Mouse (Mus musculus): ENCODE results near the gene Tnip1.

DNA sequence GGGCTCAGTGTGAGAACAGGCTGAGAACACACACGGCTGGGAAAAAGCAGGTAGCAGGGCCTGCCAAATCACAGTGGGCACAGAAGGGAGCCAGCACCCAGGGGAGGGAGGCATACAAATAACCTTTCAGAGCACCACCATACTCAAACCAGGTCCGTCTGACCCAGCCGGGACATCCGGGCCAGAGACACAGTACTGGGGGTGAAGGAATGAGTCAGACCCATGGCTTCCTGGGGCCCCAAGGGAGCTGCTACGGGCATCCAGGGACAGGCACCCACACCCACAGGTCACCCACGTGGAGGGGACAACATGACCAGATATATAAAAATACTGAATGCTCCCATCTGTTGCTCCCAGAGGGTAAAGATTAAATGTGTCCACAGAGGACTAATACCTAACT lies 10.1 kb downstream of the Tnip1 start:
- TF ChIP-seq CTCF (IDR thresholded peaks at IDR 0.05 in 2 of 3, conservative IDR thresholded peaks at IDR 0.05 in 1 of 3; ENCODE audit: control insufficient read depth in 1 of 3, insufficient read depth in 1 of 3, low read depth in 2 of 3, low read length in 3 of 3, poor library complexity in 1 of 3, severe bottlenecking in 1 of 3) (no peak), POLR2A (IDR thresholded peaks at IDR 0.05; ENCODE audit: control insufficient read depth in 1 of 2, insufficient read depth in 1 of 2, low read depth in 1 of 2, low read length in 2 of 2, poor library complexity in 1 of 2) (no peak), MAFK (IDR thresholded peaks at IDR 0.05; ENCODE audit: borderline replicate concordance, low read depth, low read length) (no peak), MYB (IDR thresholded peaks at IDR 0.05; ENCODE audit: low read depth, low read length) (no peak), GATA1 (IDR thresholded peaks at IDR 0.05; ENCODE audit: low read depth, low read length) (no peak), JUND (IDR thresholded peaks at IDR 0.05; ENCODE audit: low read depth, low read length) (no peak), SIN3A (IDR thresholded peaks at IDR 0.05; ENCODE audit: low read length) (no peak), KAT2A (conservative IDR thresholded peaks at IDR 0.05; ENCODE audit: low read depth, low read length) (no peak), POLR2AphosphoS2 (IDR thresholded peaks at IDR 0.05; ENCODE audit: low read length) (no peak), ZC3H11A (IDR thresholded peaks at IDR 0.05; ENCODE audit: low read depth, low read length) (no peak), UBTF (IDR thresholded peaks at IDR 0.05; ENCODE audit: borderline replicate concordance, insufficient read depth, low read depth, low read length) (no peak)
